Mouse (Mus musculus) cortical plate, adult 2 months (tissue): Measurements from ENCODE around the gene Il18bp.

Source experiments
- CTCF ChIP-seq: fragments of 200-500 bp; IDR thresholded peaks from 2 replicates; pipeline ENCODE4 v1.5.1; 2011; ENCODE audit warnings: mild to moderate bottlenecking, control low read depth, low read length; ENCODE audit not compliant: insufficient read depth; ENCODE audit errors: extremely low read depth
- POLR2A ChIP-seq: fragments of 200-500 bp; IDR thresholded peaks from 2 replicates; pipeline ENCODE4 v1.6.1; 2011; ENCODE audit warnings: mild to moderate bottlenecking, low read length, control low read depth; ENCODE audit not compliant: insufficient read depth; ENCODE audit errors: extremely low read depth

DNA sequence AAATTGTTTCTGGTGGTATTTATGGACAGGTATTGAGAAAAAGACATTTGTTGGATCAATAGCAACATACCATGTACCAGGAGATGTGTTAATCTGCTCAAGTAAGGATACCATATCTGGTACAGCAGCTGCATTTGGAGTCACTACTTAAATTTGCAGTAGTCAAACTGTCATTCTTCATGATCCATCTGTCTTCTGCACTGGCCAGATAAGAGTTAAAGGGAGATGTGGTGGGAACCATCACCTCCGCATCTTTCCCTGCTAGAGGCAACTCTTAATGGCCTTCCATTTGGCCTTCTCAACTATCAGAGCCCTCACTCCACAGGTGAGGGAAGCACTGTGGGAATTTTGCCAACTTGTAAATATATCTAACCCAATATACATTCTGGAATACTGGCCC is 12.0 kb downstream of the Il18bp start:
- no peak for TF ChIP-seq CTCF
- TF ChIP-seq POLR2A, result no peak
